1 mouse cellular context compared by ENCODE assay signal in genomic region chr4:116657971-116658370, GRCm38 (mm10).
TF ChIP-seq lines count a peak whose summit lies in the region.

No protein-coding gene starts in this region.

TF ChIP-seq in ES-E14, 5 proteins besides CTCF, POLR2A, EP300 and RAD21 (continued from another document):
- no peak for TF ChIP-seq CHD2 (IDR thresholded peaks at IDR 0.05; ENCODE audit: low read depth, low read length)
- no peak for TF ChIP-seq HCFC1 (IDR thresholded peaks at IDR 0.05; ENCODE audit: borderline replicate concordance, insufficient read depth, low read length)
